Mouse (Mus musculus) ES-E14 (cell line): ENCODE results near the gene Lim2. TPM values are rescaled to one million over a fixed set of nuclear protein-coding genes. Genes with fewer than 3 reads are reported as not detected.

Experiments used
- DNase-seq: peaks from one replicate; pipeline ENCODE4 v3.0.0-alpha.2; 2013; ENCODE audit warnings: low read depth, low spot score
- H3K27ac ChIP-seq: 2 replicates; pipeline ENCODE4 v1.5.1; 2012; ENCODE audit warnings: low read depth, mild to moderate bottlenecking, low read length, moderate library complexity, mixed read lengths; ENCODE audit not compliant: poor library complexity, insufficient read depth, severe bottlenecking
- H3K36me3 ChIP-seq: 2 replicates; pipeline ENCODE4 v1.6.1; 2012; ENCODE audit warnings: mild to moderate bottlenecking, low read length, moderate library complexity, mixed read lengths; ENCODE audit not compliant: control insufficient read depth, poor library complexity, insufficient read depth, severe bottlenecking
- H3K4me1 ChIP-seq, 2 experiments: fragments of 150-350 bp in 1 of 2; sonication (generic) in 1 of 2; 2 replicates each; pipeline ENCODE4 v1.6.1; 2012; ENCODE audit warnings: low read length in 2 of 2, mild to moderate bottlenecking in 1 of 2, mixed read lengths in 1 of 2; ENCODE audit not compliant: control insufficient read depth in 2 of 2, insufficient read depth in 2 of 2, poor library complexity in 1 of 2
- H3K4me3 ChIP-seq, 2 experiments: fragments of 150-350 bp in 1 of 2; sonication (generic) in 1 of 2; 2 replicates each; pipeline ENCODE4 v1.5.1; 2012; ENCODE audit warnings: low read length in 2 of 2, low read depth in 1 of 2, mild to moderate bottlenecking in 1 of 2, mixed read lengths in 1 of 2; ENCODE audit not compliant: insufficient read depth in 1 of 2, poor library complexity in 1 of 2, severe bottlenecking in 1 of 2
- H3K9ac ChIP-seq: 2 replicates; pipeline ENCODE4 v1.6.1; 2012; ENCODE audit warnings: low read depth, mild to moderate bottlenecking, low read length, mixed read lengths; ENCODE audit not compliant: poor library complexity, insufficient read depth, severe bottlenecking
- H3K9me3 ChIP-seq: fragments of 150-350 bp; sonication (generic); 2 replicates; pipeline ENCODE4 v1.6.1; 2012; ENCODE audit warnings: low read depth, mild to moderate bottlenecking, low read length; ENCODE audit not compliant: control insufficient read depth, insufficient read depth
- CHD2 ChIP-seq: IDR thresholded peaks from 2 replicates; pipeline ENCODE4 v1.6.1; 2014; ENCODE audit warnings: mild to moderate bottlenecking, low read depth, low read length, inconsistent platforms
- HCFC1 ChIP-seq: IDR thresholded peaks from 2 replicates; pipeline ENCODE4 v1.6.1; 2012; ENCODE audit warnings: low read length, inconsistent platforms, borderline replicate concordance; ENCODE audit not compliant: insufficient read depth
- MAFK ChIP-seq: IDR thresholded peaks from 2 replicates; pipeline ENCODE4 v1.6.1; 2014; ENCODE audit warnings: mild to moderate bottlenecking, low read depth, low read length, inconsistent platforms; ENCODE audit not compliant: insufficient read depth
- ZC3H11A ChIP-seq: IDR thresholded peaks from 2 replicates; pipeline ENCODE4 v1.6.1; 2012; ENCODE audit warnings: low read depth, mild to moderate bottlenecking, inconsistent platforms, low read length, borderline replicate concordance
- ZNF384 ChIP-seq: IDR thresholded peaks from 2 replicates; pipeline ENCODE4 v1.6.1; 2012; ENCODE audit warnings: low read depth, low read length, inconsistent platforms
- in situ Hi-C, 2 experiments: fragments of 600-800 bp; cut with MboI; formaldehyde crosslinking; loops; one replicate each; pipeline ENCODE4 v1.15.1; 2025; ENCODE audit warnings: low sequenced_read_pairs in 2 of 2, inconsistent platforms in 1 of 2; ENCODE audit not compliant: unreplicated experiment in 2 of 2
- total RNA-seq: library from RNA; depleted of rRNA; stranded (reverse); fragments of 300-350 nt; gene quantifications from 2 replicates; pipeline ENCODE4 v1.2.3, GENCODE M21; 2012

Lim2 gene
- total RNA-seq, 1 experiment = 1.1 TPM

GRCm38 (mm10) chr7:43475706-43476105 is 48.2 kb downstream of the Lim2 start:
- H3K36me3 ChIP-seq = no peaks in the 10 kb centered on the region
- no peak overlapping the region for H3K9ac ChIP-seq
- in situ Hi-C loops = no loop called here
- H3K4me1 ChIP-seq = peaks cover 0 to 5% of the 10 kb centered on the region in 2 experiments; a peak in 1 of 4 replicates
- DNase-seq = peak; percentile 46
- no peak overlapping the region for H3K27ac ChIP-seq
- peak overlapping the region; percentile 24 to 58; a peak in 3 of 4 replicates for H3K4me3 ChIP-seq
- H3K9me3 ChIP-seq = no peaks in the 10 kb centered on the region
- no peak for TF ChIP-seq ZNF384
- TF ChIP-seq MAFK = no peak
- no peak for TF ChIP-seq CHD2
- no peak for TF ChIP-seq ZC3H11A
- TF ChIP-seq HCFC1 = no peak

DNA sequence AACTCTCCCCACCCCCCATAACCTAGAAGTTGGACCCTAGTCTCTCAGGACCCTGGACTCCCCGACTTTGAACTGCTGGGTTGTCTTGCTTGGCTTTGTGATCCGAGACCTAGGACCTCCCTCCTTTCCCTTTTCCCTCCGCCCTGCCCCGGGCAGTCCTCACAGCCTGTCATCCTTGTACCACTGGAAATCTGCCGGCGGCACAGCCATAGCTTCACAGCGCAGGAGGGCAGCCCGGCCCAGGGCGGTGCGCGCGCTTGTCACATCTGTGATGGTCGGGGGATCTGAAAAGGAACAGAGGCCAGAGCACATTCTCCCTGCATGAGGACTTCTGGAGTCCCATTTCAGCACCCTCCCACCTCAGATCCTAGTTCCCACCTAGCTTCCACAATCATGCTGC is 48.9 kb downstream of the Lim2 start:
- H3K27ac ChIP-seq = no peak overlapping the region

GRCm38 (mm10) chr7:43481191-43481590 is 53.7 kb downstream of the Lim2 start:
- Histone ChIP-seq H3K9ac (no peak overlapping the region), H3K4me1 (peaks cover 0 to 6% of the 10 kb centered on the region in 2 experiments; a peak in 1 of 4 replicates), H3K36me3 (no peaks in the 10 kb centered on the region), H3K9me3 (no peaks in the 10 kb centered on the region), H3K4me3 (no peak overlapping the region), H3K27ac (no peak overlapping the region)
- in situ Hi-C loops = no loop called here
- no peak for TF ChIP-seq ZNF384
- TF ChIP-seq HCFC1 = no peak
- DNase-seq = no peak

More for the DNA sequence above, 48.9 kb downstream of the Lim2 start:
- Histone ChIP-seq H3K9me3 (no peaks in the 10 kb centered on the region), H3K36me3 (no peaks in the 10 kb centered on the region), H3K9ac (no peak overlapping the region), H3K4me3 (peak overlapping the region; percentile 12 to 58; a peak in 3 of 4 replicates), H3K4me1 (peaks cover 0 to 5% of the 10 kb centered on the region in 2 experiments; a peak in 1 of 4 replicates)
- in situ Hi-C loops = no loop called here
- TF ChIP-seq ZC3H11A (no peak), CHD2 (no peak), MAFK (no peak), ZNF384 (no peak), HCFC1 (no peak)
- no peak for DNase-seq

DNA sequence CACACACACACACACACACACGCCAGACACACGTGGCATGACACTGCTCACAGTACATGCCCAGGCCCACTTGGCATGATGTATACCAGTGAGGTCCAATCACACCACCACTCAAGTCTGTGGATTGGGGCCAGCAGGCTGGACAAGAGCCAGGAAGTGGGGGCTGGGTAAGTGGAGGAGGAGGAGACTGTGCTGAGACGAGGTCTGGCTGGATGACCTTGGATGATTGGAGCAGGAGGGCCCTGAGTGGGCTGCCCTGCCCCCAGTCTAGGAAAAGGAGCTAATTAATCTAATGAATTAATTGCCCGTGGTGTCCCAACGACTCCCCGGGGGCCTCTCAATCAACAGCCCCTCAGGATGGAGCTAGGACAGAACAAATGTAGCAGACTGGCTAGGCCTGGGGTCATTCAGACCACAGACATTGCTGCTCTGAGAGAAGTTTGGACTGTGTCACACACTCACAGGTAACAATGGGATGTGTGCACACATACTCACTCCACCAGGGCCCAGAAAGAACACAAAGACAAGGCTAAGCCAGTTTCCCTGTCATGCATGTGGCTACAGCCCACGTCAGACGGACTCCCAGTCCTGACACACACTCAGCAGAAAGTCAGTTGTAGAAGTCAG is 54.7 kb downstream of the Lim2 start:
- H3K27ac ChIP-seq = no peak overlapping the region
- no peaks in the 10 kb centered on the region for H3K36me3 ChIP-seq
- H3K9me3 ChIP-seq = no peaks in the 10 kb centered on the region
- no peak overlapping the region for H3K4me3 ChIP-seq
- DNase-seq = no peak
- TF ChIP-seq ZC3H11A = no peak
- no peak for TF ChIP-seq MAFK
- TF ChIP-seq ZNF384 = no peak
- no peak for TF ChIP-seq CHD2
- no peak for TF ChIP-seq HCFC1
- peaks cover 0 to 3% of the 10 kb centered on the region in 2 experiments; a peak in 1 of 4 replicates for H3K4me1 ChIP-seq
- in situ Hi-C loops = no loop called here
- H3K9ac ChIP-seq = no peak overlapping the region
